ENCODE assay signal across 20 mouse cellular contexts in the genomic region with DNA sequence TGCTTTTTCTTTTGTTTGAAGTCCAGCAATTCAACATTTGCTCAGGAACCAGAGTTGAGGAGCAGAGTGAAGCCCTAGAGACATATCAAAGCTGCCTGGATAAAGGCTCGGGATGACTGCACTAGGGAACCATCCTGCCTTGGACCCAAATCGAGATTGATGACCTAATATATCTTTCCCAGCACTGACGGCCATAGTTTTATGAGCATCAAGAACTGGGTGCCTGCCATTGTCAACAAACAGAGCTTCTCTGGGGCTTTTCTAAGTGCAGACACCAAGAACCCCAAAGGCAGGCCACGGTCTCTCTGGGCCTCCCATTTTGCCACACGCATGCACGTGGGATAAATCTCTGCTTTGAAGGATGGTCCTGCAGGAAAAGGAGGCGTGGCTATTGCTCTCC.
DNase-seq lines count a peak whose midpoint lies in the region; ATAC-seq and TF ChIP-seq lines count a peak whose summit lies in the region.
"Had no signal": no experiment of that assay in that cellular context is flagged by ENCODE, and none has a peak within 500 bp of the region (broad histone marks: within the 10 kb centered on the region; RNA-seq: fewer than 3 reads in every experiment).

No protein-coding gene starts in this region.

- peak; percentile 53 for DNase-seq in gastrocnemius, adult 18-20 months (ENCODE audit: low spot score)
- no peak for DNase-seq in gastrocnemius, postnatal 36 days
- DNase-seq in kidney, adult 11 months = no peak
- peak; percentile 31 for DNase-seq in lung, embryonic 14.5 days
- no peak for DNase-seq in lung, postnatal 14 days
- no peak for DNase-seq in c-Kit-positive CD71-positive TER-119-positive erythroid progenitor cells, embryonic 14.5 days (ENCODE audit: low spot score)
- DNase-seq: adrenal gland, postnatal 25 days; cerebellum, adult 11-12 months; cerebellum, postnatal 14 days; forebrain, postnatal 0 days; layer of hippocampus, postnatal 36 days; liver; lung, postnatal 36 days; retina, postnatal 1 day had no signal

- H3K36me3 ChIP-seq in kidney, embryonic 15.5 days = no peaks in the 10 kb centered on the region
- no peaks in the 10 kb centered on the region for H3K36me3 ChIP-seq in lung, embryonic 14.5 days (ENCODE audit: insufficient read depth)
- no peaks in the 10 kb centered on the region for H3K36me3 ChIP-seq in myocyte (ENCODE audit: control insufficient read depth, insufficient read depth)
- H3K36me3 ChIP-seq: embryonic facial prominence, embryonic 13.5 days; hindbrain, embryonic 13.5 days had no signal

- H3ac ChIP-seq in myocyte (ENCODE audit: control insufficient read depth, insufficient read length) = no peak overlapping the region

- H3K4me3 ChIP-seq in kidney, embryonic 15.5 days (replicated peaks) = no peak overlapping the region
- no peak overlapping the region for H3K4me3 ChIP-seq in lung, embryonic 14.5 days (ENCODE audit: low read depth, low read length)
- H3K4me3 ChIP-seq in myocyte = no peak overlapping the region
- H3K4me3 ChIP-seq: embryonic facial prominence, embryonic 13.5 days; hindbrain, embryonic 13.5 days; layer of hippocampus, adult 2 months had no signal

- no peak for TF ChIP-seq CTCF in lung, embryonic 14.5 days (IDR thresholded peaks at IDR 0.05; ENCODE audit: low read depth)

- intact Hi-C loops in gastrocnemius, postnatal 36 days (cut with DNase I) = loop anchor here (5.0 kb wide), 1 partner anchor 35 kb away; no protein-coding TSS in a partner anchor

- H3K4me2 ChIP-seq in kidney, embryonic 15.5 days = no peak overlapping the region
- H3K4me2 ChIP-seq in lung, embryonic 14.5 days = no peak overlapping the region
- H3K4me2 ChIP-seq in myocyte (ENCODE audit: low read depth) = peak overlapping the region; percentile 10
- H3K4me2 ChIP-seq: embryonic facial prominence, embryonic 13.5 days; hindbrain, embryonic 13.5 days had no signal

- H3K27ac ChIP-seq in kidney, embryonic 15.5 days = no peak overlapping the region
- no peak overlapping the region for H3K27ac ChIP-seq in lung, embryonic 14.5 days (ENCODE audit: low read depth)
- H3K27ac ChIP-seq: embryonic facial prominence, embryonic 13.5 days; hindbrain, embryonic 13.5 days; layer of hippocampus, adult 2 months had no signal

- peak; percentile 29; the same call in 1 of the 2 replicates for ATAC-seq in kidney, embryonic 15.5 days (replicated peaks; ENCODE audit: low FRiP score)
- no peak for ATAC-seq in lung, embryonic 14.5 days (ENCODE audit: insufficient read depth)
- ATAC-seq: forebrain, postnatal 0 days had no signal

- TF ChIP-seq POLR2A in myocyte (IDR thresholded peaks at IDR 0.05; ENCODE audit: insufficient read length, low read depth) = no peak

- peaks cover 11% of the 10 kb centered on the region; the same call in 1 of the 2 replicates for H3K4me1 ChIP-seq in kidney, embryonic 15.5 days
- H3K4me1 ChIP-seq in lung, embryonic 14.5 days (ENCODE audit: insufficient read depth) = peaks cover 5% of the 10 kb centered on the region; the same call in 1 of the 2 replicates
- H3K4me1 ChIP-seq: hindbrain, embryonic 13.5 days had no signal

- H3K27me3 ChIP-seq in kidney, embryonic 15.5 days = 0 out of 2 replicates have a peak, but pooled peaks cover 8% of the 10 kb centered on the region
- H3K27me3 ChIP-seq in lung, embryonic 14.5 days (ENCODE audit: insufficient read depth, low read length) = no peaks in the 10 kb centered on the region
- H3K27me3 ChIP-seq in myocyte (ENCODE audit: control insufficient read depth, insufficient read depth, insufficient read length) = no peaks in the 10 kb centered on the region
- H3K27me3 ChIP-seq: CH12.LX; embryonic facial prominence, embryonic 13.5 days; hindbrain, embryonic 13.5 days had no signal

- 42% methylated on average over 7 of the region's 7 CpGs for WGBS in kidney, embryonic 15.5 days
- 46% methylated on average over 7 of the region's 7 CpGs for WGBS in lung, embryonic 14.5 days

- H3K9me3 ChIP-seq in kidney, embryonic 15.5 days (replicated peaks) = no peaks in the 10 kb centered on the region
- H3K9me3 ChIP-seq in lung, embryonic 14.5 days (ENCODE audit: low read depth, low read length) = no peaks in the 10 kb centered on the region
- H3K9me3 ChIP-seq: embryonic facial prominence, embryonic 13.5 days; hindbrain, embryonic 13.5 days had no signal

- H3K79me2 ChIP-seq in myocyte (ENCODE audit: control insufficient read depth, insufficient read depth) = no peaks in the 10 kb centered on the region

- H3K9ac ChIP-seq in kidney, embryonic 15.5 days = no peak overlapping the region
- no peak overlapping the region for H3K9ac ChIP-seq in lung, embryonic 14.5 days
- H3K9ac ChIP-seq: embryonic facial prominence, embryonic 13.5 days; forebrain, postnatal 0 days; hindbrain, embryonic 13.5 days had no signal

TF ChIP-seq in myocyte, 11 proteins besides CTCF, POLR2A, EP300 and RAD21:
- TF ChIP-seq TCF12 (IDR thresholded peaks at IDR 0.05; ENCODE audit: insufficient read depth, poor library complexity, severe bottlenecking) (no peak), CEBPB (IDR thresholded peaks at IDR 0.05; ENCODE audit: insufficient read depth, poor library complexity, severe bottlenecking) (no peak), MYOG (IDR thresholded peaks at IDR 0.05; ENCODE audit: control insufficient read depth in 1 of 3, insufficient read depth in 1 of 3, insufficient read length in 2 of 3, low read depth in 2 of 3) (no peak), TCF3 (IDR thresholded peaks at IDR 0.05; ENCODE audit: insufficient read length, low read depth) (no peak), REST (IDR thresholded peaks at IDR 0.05; ENCODE audit: insufficient read depth, insufficient read length) (no peak), E2F4 (IDR thresholded peaks at IDR 0.05; ENCODE audit: insufficient read depth) (no peak), SRF (IDR thresholded peaks at IDR 0.05; ENCODE audit: control insufficient read depth, insufficient read length, low read depth) (no peak), POLR2AphosphoS2 (IDR thresholded peaks at IDR 0.05; ENCODE audit: insufficient read length, low read depth) (no peak), MAX (IDR thresholded peaks at IDR 0.05; ENCODE audit: low read depth) (no peak), MYOD1 (IDR thresholded peaks at IDR 0.05; ENCODE audit: control insufficient read depth in 1 of 3, insufficient read length in 2 of 3, low read depth in 2 of 3) (no peak), USF1 (IDR thresholded peaks at IDR 0.05; ENCODE audit: low read depth) (no peak)
TF ChIP-seq in myocyte: peak in this region for 0.

Comparison
In these comparisons a context has a peak if more than half of its experiments do, and no peak if none do; other contexts are left out.
1. DNase-seq: peak in gastrocnemius, adult 18-20 months (single experiment) and lung, embryonic 14.5 days (single experiment); none in gastrocnemius, postnatal 36 days (0 of 2), kidney, adult 11 months (single experiment), lung, postnatal 14 days (single experiment) and c-Kit-positive CD71-positive TER-119-positive erythroid progenitor cells, embryonic 14.5 days (single experiment).